Mouse (Mus musculus): ENCODE measurements at regions not wholly inside any gene's neighbourhood (a gene's known extent, or its start where the extent isn't known, plus 50 kb on each side); places are given as distances from the start of the nearest gene placed in this dataset.
A peak's percentile ranks its signal among the peaks of the same experiment; 100 is the strongest.

- TF ChIP-seq CTCF (IDR thresholded peaks at IDR 0.05 in 2 of 3, conservative IDR thresholded peaks at IDR 0.05 in 1 of 3; ENCODE audit: control insufficient read depth in 1 of 3, insufficient read depth in 1 of 3, low read depth in 2 of 3, low read length in 3 of 3, poor library complexity in 1 of 3, severe bottlenecking in 1 of 3) (peak; percentile 82 to 94 (median 89)), POLR2A (IDR thresholded peaks at IDR 0.05; ENCODE audit: control insufficient read depth in 1 of 2, insufficient read depth in 1 of 2, low read depth in 1 of 2, low read length in 2 of 2, poor library complexity in 1 of 2) (no peak), SIN3A (IDR thresholded peaks at IDR 0.05; ENCODE audit: low read length) (no peak), E2F4 (IDR thresholded peaks at IDR 0.05; ENCODE audit: borderline replicate concordance, low read depth, low read length) (no peak), UBTF (IDR thresholded peaks at IDR 0.05; ENCODE audit: borderline replicate concordance, insufficient read depth, low read depth, low read length) (no peak), ZC3H11A (IDR thresholded peaks at IDR 0.05; ENCODE audit: low read depth, low read length) (peak; percentile 83), USF1 (IDR thresholded peaks at IDR 0.05; ENCODE audit: low read depth, low read length) (no peak), BHLHE40 (IDR thresholded peaks at IDR 0.05; ENCODE audit: borderline replicate concordance, low read depth, low read length) (no peak), EP300 (IDR thresholded peaks at IDR 0.05; ENCODE audit: low read depth in 1 of 2, low read length in 2 of 2) (no peak), POLR2AphosphoS5 (IDR thresholded peaks at IDR 0.05; ENCODE audit: borderline replicate concordance, low read depth, low read length) (no peak), CHD2 (IDR thresholded peaks at IDR 0.05; ENCODE audit: low read length) (no peak), ZKSCAN1 (IDR thresholded peaks at IDR 0.05; ENCODE audit: low read depth, low read length) (no peak), ZMIZ1 (IDR thresholded peaks at IDR 0.05; ENCODE audit: low read depth, low read length) (no peak)
Observed at GRCm38 (mm10) chr4:106228534-106228933, 87.5 kb upstream of the Usp24 start.
